Mouse (Mus musculus) liver, embryonic 12.5 days (tissue): ENCODE measurements at regions not wholly inside any gene's neighbourhood (a gene's known extent, or its start where the extent isn't known, plus 50 kb on each side); places are given as distances from the start of the nearest gene placed in this dataset.
"Not testable (repeated sequence)": the region's sequence is repeated elsewhere in the genome, so short reads cannot be mapped to it uniquely, and the experiment has no call there.

ENCODE experiments used
- ATAC-seq: fragments of 200-750 bp; cut with Nextera tagmentation; 2 replicates; pipeline ENCODE4 v1.8.0; 2017; ENCODE audit warnings: moderate number of reproducible peaks, mild to moderate bottlenecking, moderate library complexity
- H3K27ac ChIP-seq: fragments of 300-500 bp; sonication (generic); 2 replicates; pipeline ENCODE4 v1.5.1; 2016; ENCODE audit warnings: mild to moderate bottlenecking
- H3K27me3 ChIP-seq: fragments of 300-500 bp; sonication (generic); replicated peaks from 2 replicates; pipeline ENCODE4 v1.6.1; 2016; ENCODE audit warnings: mild to moderate bottlenecking, moderate library complexity
- H3K36me3 ChIP-seq: fragments of 300-500 bp; sonication (generic); 2 replicates; pipeline ENCODE4 v1.6.1; 2016; ENCODE audit warnings: mild to moderate bottlenecking, moderate library complexity
- H3K4me1 ChIP-seq: fragments of 300-500 bp; sonication (generic); 2 replicates; pipeline ENCODE4 v1.6.1; 2016
- H3K4me2 ChIP-seq: fragments of 300-500 bp; sonication (generic); 2 replicates; pipeline ENCODE4 v1.6.1; 2016; ENCODE audit warnings: mild to moderate bottlenecking, moderate library complexity
- H3K4me3 ChIP-seq: fragments of 300-500 bp; sonication (generic); 2 replicates; pipeline ENCODE4 v1.5.1; 2016; ENCODE audit warnings: mild to moderate bottlenecking, moderate library complexity
- H3K9ac ChIP-seq: fragments of 300-500 bp; sonication (generic); 2 replicates; pipeline ENCODE4 v1.6.1; 2016; ENCODE audit warnings: mild to moderate bottlenecking, moderate library complexity
- H3K9me3 ChIP-seq: fragments of 300-500 bp; sonication (generic); replicated peaks from 2 replicates; pipeline ENCODE4 v1.6.1; 2016; ENCODE audit warnings: mild to moderate bottlenecking, moderate library complexity
- WGBS: fragments of 180-500 bp; shearing (Covaris S2); methylation state at CpG from one replicate; pipeline ENCODE4 v1.1.7; 2016; ENCODE audit not compliant: insufficient replicate concordance; 5-methylcytosine and 5-hydroxymethylcytosine counted together

GRCm38 (mm10) chr1:166922911-166923712 is 78.1 kb upstream of the Fam78b start:
- Histone ChIP-seq H3K4me3 (no peak overlapping the region), H3K27ac (no peak overlapping the region), H3K9me3 (no peaks in the 10 kb centered on the region), H3K9ac (no peak overlapping the region), H3K36me3 (no peaks in the 10 kb centered on the region), H3K4me1 (no peaks in the 10 kb centered on the region), H3K4me2 (no peak overlapping the region), H3K27me3 (no peaks in the 10 kb centered on the region)
- ATAC-seq: no peak
- WGBS: 74% methylated on average over 16 of the region's 16 CpGs

- 67% methylated on average over 3 of the region's 3 CpGs for WGBS
- no peaks in the 10 kb centered on the region for H3K36me3 ChIP-seq
- no peak overlapping the region for H3K4me3 ChIP-seq
- H3K9me3 ChIP-seq: no peaks in the 10 kb centered on the region
- no peak for ATAC-seq
- H3K9ac ChIP-seq: no peak overlapping the region
- H3K4me2 ChIP-seq: no peak overlapping the region
- H3K27me3 ChIP-seq: no peaks in the 10 kb centered on the region
- no peaks in the 10 kb centered on the region for H3K4me1 ChIP-seq
- H3K27ac ChIP-seq: no peak overlapping the region
Observed at GRCm38 (mm10) chr1:166923713-166923975, 77.6 kb upstream of the Fam78b start.

- WGBS: 58% methylated on average over 2 of the region's 2 CpGs
Observed at GRCm38 (mm10) chr1:166924126-166924525, 77.1 kb upstream of the Fam78b start.

GRCm38 (mm10) chr1:166926078-166926477 is 75.1 kb upstream of the Fam78b start:
- no peak overlapping the region for H3K4me3 ChIP-seq
- no peaks in the 10 kb centered on the region for H3K36me3 ChIP-seq
- 32% methylated on average over 4 of the region's 4 CpGs for WGBS
- no peaks in the 10 kb centered on the region for H3K4me1 ChIP-seq
- no peak overlapping the region for H3K4me2 ChIP-seq
- H3K27ac ChIP-seq: no peak overlapping the region
- H3K9me3 ChIP-seq: no peaks in the 10 kb centered on the region
- no peak for ATAC-seq
- no peak overlapping the region for H3K9ac ChIP-seq
- H3K27me3 ChIP-seq: no peaks in the 10 kb centered on the region

More at GRCm38 (mm10) chr1:166924126-166924525, 77.1 kb upstream of the Fam78b start:
- Histone ChIP-seq H3K4me1 (no peaks in the 10 kb centered on the region), H3K9ac (no peak overlapping the region), H3K4me3 (no peak overlapping the region), H3K9me3 (no peaks in the 10 kb centered on the region), H3K27ac (no peak overlapping the region), H3K36me3 (no peaks in the 10 kb centered on the region), H3K27me3 (no peaks in the 10 kb centered on the region), H3K4me2 (no peak overlapping the region)
- ATAC-seq: no peak

GRCm38 (mm10) chr1:166939744-166940143 is 61.5 kb upstream of the Fam78b start:
- not testable (repeated sequence) for H3K27ac ChIP-seq, H3K36me3 ChIP-seq, H3K4me1 ChIP-seq, H3K9me3 ChIP-seq, H3K27me3 ChIP-seq, ATAC-seq, H3K9ac ChIP-seq
- 48% methylated on average over 9 of the region's 9 CpGs for WGBS
- peak overlapping the region; percentile 26 for H3K4me3 ChIP-seq
- peak overlapping the region; percentile 20; the same call in 1 of the 2 replicates for H3K4me2 ChIP-seq

GRCm38 (mm10) chr1:166940146-166941076 is 60.8 kb upstream of the Fam78b start:
- H3K9ac ChIP-seq, H3K27me3 ChIP-seq, H3K27ac ChIP-seq, H3K9me3 ChIP-seq, ATAC-seq, H3K36me3 ChIP-seq, H3K4me1 ChIP-seq: not testable (repeated sequence)
- peak overlapping the region; percentile 26 for H3K4me3 ChIP-seq
- H3K4me2 ChIP-seq: peak overlapping the region; percentile 20; the same call in 1 of the 2 replicates
- WGBS: 55% methylated on average over 31 of the region's 31 CpGs

GRCm38 (mm10) chr1:166942201-166942600 is 59.0 kb upstream of the Fam78b start:
- WGBS: 34% methylated on average over 1 of the region's 1 CpGs

GRCm38 (mm10) chr1:166944540-166944939 is 56.7 kb upstream of the Fam78b start:
- H3K27ac ChIP-seq: no peak overlapping the region
- H3K4me3 ChIP-seq: no peak overlapping the region
- H3K9me3 ChIP-seq: no peaks in the 10 kb centered on the region
- no peak overlapping the region for H3K4me2 ChIP-seq
- no peaks in the 10 kb centered on the region for H3K4me1 ChIP-seq
- no peak overlapping the region for H3K9ac ChIP-seq
- H3K36me3 ChIP-seq: no peaks in the 10 kb centered on the region
- H3K27me3 ChIP-seq: no peaks in the 10 kb centered on the region
- WGBS: 57% methylated on average over 7 of the region's 7 CpGs
- no peak for ATAC-seq

More at GRCm38 (mm10) chr1:166942201-166942600, 59.0 kb upstream of the Fam78b start:
- no peaks in the 10 kb centered on the region for H3K27me3 ChIP-seq
- no peaks in the 10 kb centered on the region for H3K36me3 ChIP-seq
- no peaks in the 10 kb centered on the region for H3K9me3 ChIP-seq
- no peak overlapping the region for H3K4me2 ChIP-seq
- no peak overlapping the region for H3K4me3 ChIP-seq
- ATAC-seq: no peak
- H3K27ac ChIP-seq: no peak overlapping the region
- no peak overlapping the region for H3K9ac ChIP-seq
- H3K4me1 ChIP-seq: no peaks in the 10 kb centered on the region

GRCm38 (mm10) chr1:166947844-166948702 is 53.1 kb upstream of the Fam78b start:
- no peaks in the 10 kb centered on the region for H3K36me3 ChIP-seq
- H3K4me1 ChIP-seq: no peaks in the 10 kb centered on the region
- no peaks in the 10 kb centered on the region for H3K27me3 ChIP-seq
- no peak overlapping the region for H3K9ac ChIP-seq
- no peak for ATAC-seq
- H3K4me3 ChIP-seq: no peak overlapping the region
- WGBS: 39% methylated on average over 15 of the region's 15 CpGs
- H3K9me3 ChIP-seq: no peaks in the 10 kb centered on the region
- no peak overlapping the region for H3K4me2 ChIP-seq
- H3K27ac ChIP-seq: no peak overlapping the region
